Mouse (Mus musculus) embryonic facial prominence, embryonic 14.5 days (tissue): ENCODE measurements around the gene Tmem117. TPM values are rescaled to one million over a fixed set of nuclear protein-coding genes. Genes with fewer than 3 reads are reported as not detected.

Source experiments
- ATAC-seq: fragments of 200-750 bp; cut with Nextera tagmentation; 2 replicates; pipeline ENCODE4 v1.8.0; 2017; ENCODE audit warnings: low read depth, moderate number of reproducible peaks, moderate TSS enrichment
- DNase-seq: peaks from one replicate; pipeline ENCODE4 v3.0.0-alpha.2; 2015; ENCODE audit warnings: low spot score
- H3K27ac ChIP-seq: fragments of 300-500 bp; sonication (generic); replicated peaks from 2 replicates; pipeline ENCODE4 v1.5.1; 2014; ENCODE audit warnings: low read depth, mild to moderate bottlenecking, low read length, moderate library complexity
- H3K27me3 ChIP-seq: fragments of 300-500 bp; sonication (generic); replicated peaks from 2 replicates; pipeline ENCODE4 v1.6.1; 2014; ENCODE audit warnings: low read length; ENCODE audit not compliant: control insufficient read depth, insufficient read depth
- H3K36me3 ChIP-seq: fragments of 300-500 bp; sonication (generic); 2 replicates; pipeline ENCODE4 v1.6.1; 2014; ENCODE audit warnings: low read length, mixed read lengths; ENCODE audit not compliant: control insufficient read depth, insufficient read depth
- H3K4me1 ChIP-seq: fragments of 300-500 bp; sonication (generic); 2 replicates; pipeline ENCODE4 v1.6.1; 2014; ENCODE audit warnings: antibody characterized with exemption, low read length; ENCODE audit not compliant: control insufficient read depth, insufficient read depth
- H3K4me2 ChIP-seq: fragments of 300-500 bp; sonication (generic); 2 replicates; pipeline ENCODE4 v1.6.1; 2014; ENCODE audit warnings: low read depth, mild to moderate bottlenecking, low read length, moderate library complexity, mixed read lengths
- H3K4me3 ChIP-seq: fragments of 300-500 bp; sonication (generic); 2 replicates; pipeline ENCODE4 v1.5.1; 2014; ENCODE audit warnings: low read depth, mild to moderate bottlenecking, low read length
- H3K9ac ChIP-seq: fragments of 300-500 bp; sonication (generic); 2 replicates; pipeline ENCODE4 v1.6.1; 2014; ENCODE audit warnings: low read depth, mild to moderate bottlenecking, low read length, moderate library complexity, mixed read lengths
- H3K9me3 ChIP-seq: fragments of 300-500 bp; sonication (generic); 2 replicates; pipeline ENCODE4 v1.6.1; 2016; ENCODE audit warnings: low read length; ENCODE audit not compliant: control insufficient read depth
- WGBS: fragments of 180-500 bp; shearing (Covaris S2); extraction: QIAGEN DNeasy Blood & Tissue Kit; methylation state at CpG from one replicate; pipeline ENCODE4 v1.1.7; 2014; 5-methylcytosine and 5-hydroxymethylcytosine counted together
- polyA plus RNA-seq: library from polyadenylated mRNA; unstranded; fragments of >200 nt; fragmentation: Nextera tagmentation; extraction: Ambion mirVana; gene quantifications from 2 replicates; pipeline ENCODE4 v1.2.1, GENCODE M21; 2014

Tmem117 gene
- polyA plus RNA-seq, 1 experiment from 2014 or later, result 11.1 TPM

GRCm38 (mm10) chr15:94651969-94652842, 23.2 kb downstream of the Tmem117 start:
- H3K27ac ChIP-seq, result no peak overlapping the region
- no peaks in the 10 kb centered on the region for H3K9me3 ChIP-seq
- H3K9ac ChIP-seq, result no peak overlapping the region
- no peaks in the 10 kb centered on the region for H3K27me3 ChIP-seq
- no peak overlapping the region for H3K4me3 ChIP-seq
- no peak overlapping the region for H3K4me2 ChIP-seq
- H3K36me3 ChIP-seq, result no peaks in the 10 kb centered on the region
- no peak for DNase-seq
- 63% methylated on average over 13 of the region's 13 CpGs for WGBS
- ATAC-seq, result no peak
- H3K4me1 ChIP-seq, result no peaks in the 10 kb centered on the region

GRCm38 (mm10) chr15:94652843-94653206, 23.8 kb downstream of the Tmem117 start:
- H3K36me3 ChIP-seq, result no peaks in the 10 kb centered on the region
- no peak overlapping the region for H3K9ac ChIP-seq
- H3K27ac ChIP-seq, result no peak overlapping the region
- DNase-seq (no peak), ATAC-seq (no peak)
- H3K4me2 ChIP-seq, result no peak overlapping the region
- H3K4me3 ChIP-seq, result no peak overlapping the region
- no peaks in the 10 kb centered on the region for H3K9me3 ChIP-seq
- no peaks in the 10 kb centered on the region for H3K27me3 ChIP-seq
- WGBS, result 61% methylated on average over 3 of the region's 3 CpGs
- H3K4me1 ChIP-seq, result peaks cover 5% of the 10 kb centered on the region; the same call in 1 of the 2 replicates

- no peak overlapping the region for H3K9ac ChIP-seq
- DNase-seq, result no peak
- H3K27me3 ChIP-seq, result no peaks in the 10 kb centered on the region
- WGBS, result 85% methylated on average over 13 of the region's 13 CpGs
- H3K27ac ChIP-seq, result no peak overlapping the region
- H3K4me1 ChIP-seq, result peaks cover 20% of the 10 kb centered on the region; the same call in 1 of the 2 replicates
- no peak overlapping the region for H3K4me3 ChIP-seq
- H3K9me3 ChIP-seq, result no peaks in the 10 kb centered on the region
- ATAC-seq, result no peak
- no peak overlapping the region for H3K4me2 ChIP-seq
- no peaks in the 10 kb centered on the region for H3K36me3 ChIP-seq
Measured at GRCm38 (mm10) chr15:94655811-94656323, 26.8 kb downstream of the Tmem117 start.

GRCm38 (mm10) chr15:94657882-94658281, 28.9 kb downstream of the Tmem117 start:
- H3K9ac ChIP-seq, result no peak overlapping the region
- peak overlapping the region; percentile 72; the same call in 1 of the 2 replicates for H3K27ac ChIP-seq
- DNase-seq, result peak; percentile 60

GRCm38 (mm10) chr15:94658392-94659111, 29.5 kb downstream of the Tmem117 start:
- no peak overlapping the region for H3K4me2 ChIP-seq
- H3K27ac ChIP-seq, result peak overlapping the region; percentile 72
- no peak overlapping the region for H3K4me3 ChIP-seq
- no peaks in the 10 kb centered on the region for H3K36me3 ChIP-seq
- ATAC-seq (no peak), DNase-seq (no peak)
- H3K4me1 ChIP-seq, result peaks cover 20% of the 10 kb centered on the region; the same call in 1 of the 2 replicates
- WGBS, result 46% methylated on average over 13 of the region's 13 CpGs
- H3K9ac ChIP-seq, result no peak overlapping the region
- H3K27me3 ChIP-seq, result no peaks in the 10 kb centered on the region
- no peaks in the 10 kb centered on the region for H3K9me3 ChIP-seq

More at GRCm38 (mm10) chr15:94657882-94658281, 28.9 kb downstream of the Tmem117 start:
- no peaks in the 10 kb centered on the region for H3K9me3 ChIP-seq
- H3K27me3 ChIP-seq, result no peaks in the 10 kb centered on the region
- 34% methylated on average over 6 of the region's 6 CpGs for WGBS
- H3K4me2 ChIP-seq, result no peak overlapping the region
- peaks cover 20% of the 10 kb centered on the region; the same call in 1 of the 2 replicates for H3K4me1 ChIP-seq
- peak; percentile 70; the same call in 1 of the 2 replicates for ATAC-seq
- no peaks in the 10 kb centered on the region for H3K36me3 ChIP-seq
- no peak overlapping the region for H3K4me3 ChIP-seq

- no peak overlapping the region for H3K4me2 ChIP-seq
- H3K36me3 ChIP-seq, result no peaks in the 10 kb centered on the region
- no peaks in the 10 kb centered on the region for H3K9me3 ChIP-seq
- no peaks in the 10 kb centered on the region for H3K27me3 ChIP-seq
- H3K4me1 ChIP-seq, result peaks cover 20% of the 10 kb centered on the region; the same call in 1 of the 2 replicates
- peak; percentile 35; the same call in 1 of the 2 replicates for ATAC-seq
- DNase-seq, result peak; percentile 63
- no peak overlapping the region for H3K4me3 ChIP-seq
- no peak overlapping the region for H3K9ac ChIP-seq
- peak overlapping the region; percentile 72 for H3K27ac ChIP-seq
- WGBS, result 36% methylated on average over 6 of the region's 6 CpGs
Measured at GRCm38 (mm10) chr15:94659112-94659437, 30.0 kb downstream of the Tmem117 start.

- 44% methylated on average over 7 of the region's 7 CpGs for WGBS
- DNase-seq (no peak), ATAC-seq (no peak; the same call in 1 of the 2 replicates)
- Histone ChIP-seq H3K4me3 (no peak overlapping the region), H3K4me2 (no peak overlapping the region), H3K27ac (no peak overlapping the region), H3K9me3 (no peaks in the 10 kb centered on the region), H3K36me3 (no peaks in the 10 kb centered on the region), H3K9ac (no peak overlapping the region), H3K4me1 (peaks cover 20% of the 10 kb centered on the region; the same call in 1 of the 2 replicates), H3K27me3 (no peaks in the 10 kb centered on the region)
Measured at GRCm38 (mm10) chr15:94660913-94661312, 31.9 kb downstream of the Tmem117 start.

GRCm38 (mm10) chr15:94661398-94661797, 32.4 kb downstream of the Tmem117 start:
- H3K9ac ChIP-seq, result no peak overlapping the region
- WGBS, result 20% methylated on average over 9 of the region's 9 CpGs
- H3K4me1 ChIP-seq, result peaks cover 20% of the 10 kb centered on the region; the same call in 1 of the 2 replicates
- H3K4me2 ChIP-seq, result peak overlapping the region; percentile 32
- ATAC-seq (no peak), DNase-seq (peak; percentile 82)
- H3K27ac ChIP-seq, result no peak overlapping the region
- H3K4me3 ChIP-seq, result no peak overlapping the region
- no peaks in the 10 kb centered on the region for H3K36me3 ChIP-seq
- H3K9me3 ChIP-seq, result no peaks in the 10 kb centered on the region
- no peaks in the 10 kb centered on the region for H3K27me3 ChIP-seq
